Comparison of ENCODE assay signal across 9 mouse cellular contexts in genomic region chr15:79438209-79438810, GRCm38 (mm10). TPM values are rescaled to one million over a fixed set of nuclear protein-coding genes. Genes with fewer than 3 reads are reported as not detected.
DNase-seq lines count a peak whose midpoint lies in the region; ATAC-seq and TF ChIP-seq lines count a peak whose summit lies in the region.
"Had no signal": no experiment of that assay in that cellular context is flagged by ENCODE, and none has a peak within 500 bp of the region (broad histone marks: within the 10 kb centered on the region; RNA-seq: fewer than 3 reads in every experiment).

No protein-coding gene starts in this region.

- no peak for DNase-seq in kidney, adult 18-20 months
- no peak for DNase-seq in gastrocnemius, postnatal 4 days (ENCODE audit: low spot score in 2 of 2)
- DNase-seq in spleen, postnatal 10 days (ENCODE audit: low spot score in 2 of 2): no peak
- DNase-seq in embryo, embryonic 11 days: no peak
- DNase-seq: thymus, postnatal 36 days had no signal

- no peak overlapping the region for H3ac ChIP-seq in myocyte (ENCODE audit: control insufficient read depth, insufficient read length)

- H3K79me2 ChIP-seq in myocyte (ENCODE audit: control insufficient read depth, insufficient read depth): peaks cover 80% of the 10 kb centered on the region

- H3K4me2 ChIP-seq in kidney, embryonic 16.5 days (replicated peaks; ENCODE audit: low read depth, low read length): no peak overlapping the region
- peak overlapping the region; percentile 86 for H3K4me2 ChIP-seq in embryonic facial prominence, embryonic 13.5 days
- peak overlapping the region; percentile 33 for H3K4me2 ChIP-seq in intestine, embryonic 15.5 days (replicated peaks)
- peak overlapping the region; percentile 48 for H3K4me2 ChIP-seq in myocyte (ENCODE audit: low read depth)

- peak overlapping the region; percentile 23; the same call in 1 of the 2 replicates for H3K9ac ChIP-seq in kidney, embryonic 16.5 days (replicated peaks; ENCODE audit: low read length)
- peak overlapping the region; percentile 98 for H3K9ac ChIP-seq in embryonic facial prominence, embryonic 13.5 days
- H3K9ac ChIP-seq in intestine, embryonic 15.5 days: 0 out of 2 replicates have a peak overlapping the region, but pooled peaks have one; percentile 17

- H3K9me3 ChIP-seq in kidney, embryonic 16.5 days (ENCODE audit: low read length): no peaks in the 10 kb centered on the region
- no peaks in the 10 kb centered on the region for H3K9me3 ChIP-seq in embryonic facial prominence, embryonic 13.5 days
- no peaks in the 10 kb centered on the region for H3K9me3 ChIP-seq in intestine, embryonic 15.5 days

- no peak overlapping the region for H3K4me3 ChIP-seq in kidney, embryonic 16.5 days (ENCODE audit: low read length)
- H3K4me3 ChIP-seq in embryonic facial prominence, embryonic 13.5 days: no peak overlapping the region
- H3K4me3 ChIP-seq in intestine, embryonic 15.5 days (replicated peaks): no peak overlapping the region
- no peak overlapping the region for H3K4me3 ChIP-seq in myocyte

- H3K4me1 ChIP-seq in kidney, embryonic 16.5 days (ENCODE audit: insufficient read depth, low read length): peaks cover 71% of the 10 kb centered on the region
- H3K4me1 ChIP-seq in embryonic facial prominence, embryonic 13.5 days: peaks cover 57% of the 10 kb centered on the region
- peaks cover 68% of the 10 kb centered on the region for H3K4me1 ChIP-seq in intestine, embryonic 15.5 days (replicated peaks)

- peak overlapping the region; percentile 1; the same call in 1 of the 2 replicates for H3K27ac ChIP-seq in kidney, embryonic 16.5 days (ENCODE audit: low read length)
- peak overlapping the region; percentile 40 for H3K27ac ChIP-seq in embryonic facial prominence, embryonic 13.5 days
- H3K27ac ChIP-seq in intestine, embryonic 15.5 days: peak overlapping the region; percentile 44; the same call in 1 of the 2 replicates

- H3K27me3 ChIP-seq in kidney, embryonic 16.5 days (ENCODE audit: insufficient read depth, low read length): no peaks in the 10 kb centered on the region
- no peaks in the 10 kb centered on the region for H3K27me3 ChIP-seq in embryonic facial prominence, embryonic 13.5 days
- no peaks in the 10 kb centered on the region for H3K27me3 ChIP-seq in intestine, embryonic 15.5 days (replicated peaks)
- no peaks in the 10 kb centered on the region for H3K27me3 ChIP-seq in myocyte (ENCODE audit: control insufficient read depth, insufficient read depth, insufficient read length)

- ATAC-seq in kidney, embryonic 16.5 days (ENCODE audit: low FRiP score, low TSS enrichment): no peak
- no peak for ATAC-seq in embryonic facial prominence, embryonic 13.5 days (ENCODE audit: insufficient number of reproducible peaks, insufficient read depth, low FRiP score, low TSS enrichment, low read depth)
- ATAC-seq in intestine, embryonic 15.5 days: no peak

- TF ChIP-seq POLR2A in myocyte (IDR thresholded peaks at IDR 0.05; ENCODE audit: insufficient read length, low read depth): no peak

- peaks cover 30% of the 10 kb centered on the region for H3K36me3 ChIP-seq in kidney, embryonic 16.5 days (ENCODE audit: insufficient read depth, low read length)
- H3K36me3 ChIP-seq in embryonic facial prominence, embryonic 13.5 days: peaks cover 54% of the 10 kb centered on the region
- peaks cover 29% of the 10 kb centered on the region for H3K36me3 ChIP-seq in intestine, embryonic 15.5 days
- H3K36me3 ChIP-seq in myocyte (ENCODE audit: control insufficient read depth, insufficient read depth): peaks cover 15% of the 10 kb centered on the region

- WGBS in kidney, embryonic 16.5 days: 82% methylated on average over 6 of the region's 6 CpGs
- whole genome bisulfite sequencing in embryonic facial prominence, embryonic 13.5 days: 73% methylated on average over 6 of the region's 6 CpGs
- WGBS in intestine, embryonic 15.5 days: 52% methylated on average over 6 of the region's 6 CpGs

TF ChIP-seq in myocyte, 11 proteins besides CTCF, POLR2A, EP300 and RAD21:
- TF ChIP-seq CEBPB (IDR thresholded peaks at IDR 0.05; ENCODE audit: insufficient read depth, poor library complexity, severe bottlenecking) (no peak), TCF3 (IDR thresholded peaks at IDR 0.05; ENCODE audit: insufficient read length, low read depth) (no peak), MYOD1 (IDR thresholded peaks at IDR 0.05; ENCODE audit: control insufficient read depth in 1 of 3, insufficient read length in 2 of 3, low read depth in 2 of 3) (peak in 1 of 3 experiments; percentile 18), MYOG (IDR thresholded peaks at IDR 0.05; ENCODE audit: control insufficient read depth in 1 of 3, insufficient read depth in 1 of 3, insufficient read length in 2 of 3, low read depth in 2 of 3) (peak in 1 of 3 experiments; percentile 32), TCF12 (IDR thresholded peaks at IDR 0.05; ENCODE audit: insufficient read depth, poor library complexity, severe bottlenecking) (no peak), USF1 (IDR thresholded peaks at IDR 0.05; ENCODE audit: low read depth) (no peak)

RNA-seq across cellular contexts. Expression of gene Csnk1e, which starts 17.1 kb away (rescaled TPM):
- polyA plus RNA-seq in kidney, embryonic 16.5 days (2015; fragmentation: Nextera tagmentation; extraction: Ambion mirVana): 66.0 and 71.5 TPM in 2 replicates
- polyA plus RNA-seq in embryonic facial prominence, embryonic 13.5 days (2015; fragmentation: Nextera tagmentation; extraction: Ambion mirVana): 100 and 112 TPM in 2 replicates
- polyA plus RNA-seq in intestine, embryonic 15.5 days (2015; fragmentation: Nextera tagmentation; extraction: Ambion mirVana): 59.1 and 61.8 TPM in 2 replicates
- 116 TPM for polyA plus RNA-seq in myocyte (2012; fragmentation: generic; extraction: Trizol)
- 10 to 100 TPM; 81.1 to 89.2 TPM for total RNA-seq in gastrocnemius, postnatal 4 days (2021)

RNA-seq across cellular contexts. Expression of gene Tmem184b, which starts 34.9 kb away (rescaled TPM):
- polyA plus RNA-seq in kidney, embryonic 16.5 days (2015; fragmentation: Nextera tagmentation; extraction: Ambion mirVana): 75.0 and 80.5 TPM in 2 replicates
- polyA plus RNA-seq in embryonic facial prominence, embryonic 13.5 days (2015; fragmentation: Nextera tagmentation; extraction: Ambion mirVana): 67.1 and 72.0 TPM in 2 replicates
- 49.4 and 51.0 TPM in 2 replicates for polyA plus RNA-seq in intestine, embryonic 15.5 days (2015; fragmentation: Nextera tagmentation; extraction: Ambion mirVana)
- polyA plus RNA-seq in myocyte (2012; fragmentation: generic; extraction: Trizol): 110 TPM
- total RNA-seq in gastrocnemius, postnatal 4 days (2021): 10 to 100 TPM; 72.4 to 77.4 TPM

Comparison
In these comparisons a context has a peak if more than half of its experiments do, and no peak if none do; other contexts are left out.
1. H3K9ac ChIP-seq: peak in every context shown above with its lines; median percentile 98 in embryonic facial prominence, embryonic 13.5 days; 23 in kidney, embryonic 16.5 days; 17 in intestine, embryonic 15.5 days.